Mouse (Mus musculus) CD4-positive, CD25-positive, alpha-beta regulatory T cell, adult 4 months (primary cell): ENCODE measurements around the gene Flrt1. TPM values are rescaled to one million over a fixed set of nuclear protein-coding genes. Genes with fewer than 3 reads are reported as not detected.

Experiments
- ATAC-seq: one replicate; pipeline ENCODE4 v1.8.0; 2017
- polyA plus RNA-seq, 2 experiments: library from polyadenylated mRNA; unstranded; fragments of 100-300 nt; shearing (Covaris generic); gene quantifications; one replicate each; pipeline ENCODE4 v1.2.1; 2017

Flrt1 gene
- polyA plus RNA-seq, 2 experiments from 2014 or later = 0.22 TPM; not detected in 1

DNA sequence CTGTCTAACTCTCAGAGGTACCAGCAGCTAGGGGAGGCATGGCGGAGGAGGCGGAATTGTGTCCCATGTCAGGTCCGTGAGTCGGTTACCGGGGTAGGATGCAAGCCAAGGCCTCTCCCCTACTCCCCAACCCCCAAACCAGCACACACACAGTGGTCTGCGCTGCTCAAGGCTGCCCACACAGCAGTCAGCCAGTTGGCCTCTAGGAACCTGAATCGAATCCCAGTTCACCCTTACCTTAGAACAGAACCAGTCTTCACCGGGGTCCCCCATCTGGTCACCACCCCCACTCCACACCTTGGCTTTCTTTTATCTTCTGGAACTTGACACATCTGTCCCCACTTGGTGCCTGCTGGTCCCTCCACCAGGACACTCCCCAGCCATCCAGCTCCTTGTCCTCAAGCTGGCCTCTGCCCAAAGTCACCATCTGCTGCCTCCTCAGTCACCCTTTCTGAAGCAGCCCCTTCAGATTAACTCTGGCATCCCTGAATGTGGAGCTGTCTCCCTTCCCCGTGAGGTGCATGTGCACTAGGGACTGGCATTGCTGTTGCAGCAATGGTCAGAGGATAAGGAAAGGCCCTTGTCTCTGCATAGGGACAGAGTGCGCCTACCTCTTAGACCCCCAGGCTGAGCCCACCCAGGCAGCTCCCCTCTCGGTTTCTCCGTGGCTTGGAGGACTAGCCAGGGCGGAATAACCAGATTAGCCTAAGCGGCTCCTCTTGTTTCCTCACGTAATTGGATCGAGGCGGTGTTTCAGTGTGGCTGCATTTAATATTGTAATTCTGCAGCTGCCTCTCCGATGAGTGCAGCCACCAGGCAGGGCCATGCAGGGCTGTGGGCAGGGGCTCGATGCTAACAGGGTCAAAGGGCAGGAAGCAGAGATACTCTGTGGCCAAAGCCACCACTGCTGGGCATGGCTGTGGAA is 23.3 kb upstream of the Flrt1 start:
- no peak for ATAC-seq

DNA sequence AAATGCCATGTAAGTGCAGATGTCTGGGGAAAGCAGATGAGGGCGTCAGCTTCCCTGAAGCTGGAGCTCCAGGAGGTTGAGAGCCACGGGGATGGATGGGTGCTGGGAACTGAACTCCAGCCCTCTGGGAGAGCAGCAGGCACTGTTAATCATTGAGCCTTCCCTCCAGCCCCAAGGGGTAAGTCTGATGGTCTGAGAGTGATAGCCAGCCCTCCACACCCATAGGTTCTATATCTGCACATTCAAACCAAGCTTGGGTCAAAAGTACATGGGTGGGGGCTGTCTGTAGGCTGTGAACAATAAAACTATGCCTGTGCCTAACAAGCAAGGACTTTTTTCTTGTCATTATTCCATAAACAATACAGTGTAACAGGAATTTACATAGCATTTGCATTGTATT is 21.4 kb upstream of the Flrt1 start:
- no peak for ATAC-seq

DNA sequence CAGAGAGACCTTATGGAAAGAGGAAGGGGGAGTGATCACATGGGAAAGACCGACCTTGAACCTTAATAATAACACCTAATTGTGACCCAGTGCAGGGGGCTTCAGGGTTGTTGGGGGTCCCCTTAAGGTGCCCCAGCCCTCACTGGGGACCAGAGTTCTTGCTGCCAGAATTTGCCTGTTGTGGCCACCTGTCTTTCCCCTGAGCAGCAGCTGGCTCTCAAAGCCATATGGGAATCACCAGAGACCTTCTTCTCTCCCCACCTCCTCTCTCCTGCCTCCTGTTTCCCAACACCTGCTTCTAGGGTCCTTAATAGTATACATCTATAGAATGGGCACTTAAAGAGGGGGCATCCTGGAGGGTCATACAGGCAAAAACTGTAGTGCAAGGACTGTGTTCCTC is 20.7 kb upstream of the Flrt1 start:
- ATAC-seq = no peak

DNA sequence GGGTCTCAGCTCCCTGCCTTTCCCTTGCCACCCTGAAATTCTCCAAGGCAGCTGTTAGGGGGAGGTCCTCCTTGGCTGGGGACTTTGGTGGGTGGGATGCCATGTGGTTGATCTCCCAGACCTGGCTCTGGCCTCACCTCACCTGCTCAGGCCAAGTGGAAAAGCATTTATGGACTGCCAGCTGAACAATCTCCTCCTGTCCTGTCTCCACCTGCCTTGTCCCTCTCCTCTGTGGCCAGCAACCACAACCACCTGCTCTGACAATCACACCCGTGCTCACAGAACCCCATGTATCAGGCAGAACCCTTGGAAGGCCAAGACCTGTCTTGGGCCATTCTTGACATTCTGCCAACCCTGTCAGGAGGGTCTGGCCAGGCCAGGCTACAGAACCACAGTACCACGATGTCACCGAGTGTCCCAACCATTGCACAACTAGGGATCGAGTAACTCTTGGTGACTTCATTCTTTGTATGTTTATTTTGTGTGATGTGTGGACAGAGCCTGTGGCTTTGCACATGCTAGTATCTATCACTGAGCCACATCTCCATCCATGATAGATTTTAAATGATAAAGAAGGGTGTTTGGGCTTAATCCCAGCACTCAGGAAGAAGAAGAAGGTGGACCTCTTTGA is 20.1 kb upstream of the Flrt1 start:
- ATAC-seq = no peak

DNA sequence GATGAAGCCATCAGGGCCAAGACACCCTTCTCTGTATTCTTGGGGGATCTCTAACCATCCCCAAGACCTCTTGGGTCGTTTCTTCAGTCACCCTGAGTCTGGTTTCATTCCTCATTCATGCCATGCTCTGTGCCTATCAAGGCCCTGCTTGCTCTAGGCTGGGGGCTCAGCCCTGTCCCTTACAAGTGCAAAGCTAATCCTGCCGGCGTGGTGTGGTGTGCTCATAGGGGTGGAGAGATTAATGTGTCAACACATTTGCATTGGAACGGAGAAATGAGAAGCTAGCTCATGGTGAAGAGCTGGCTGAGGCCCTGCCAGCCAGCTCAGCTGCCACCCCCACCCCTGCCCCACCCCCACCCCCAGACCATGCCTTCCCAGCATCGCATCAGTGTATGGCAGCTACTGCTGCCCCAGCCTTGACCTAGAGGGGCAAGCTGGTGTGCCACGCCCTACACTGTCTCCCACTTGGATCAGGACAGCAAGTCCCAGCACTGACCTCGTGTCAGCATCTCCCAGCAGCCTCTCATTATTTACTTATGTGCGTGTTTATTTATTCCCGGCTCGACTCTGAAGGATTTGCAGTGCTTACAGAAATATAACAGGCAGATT is 17.3 kb upstream of the Flrt1 start:
- no peak for ATAC-seq

DNA sequence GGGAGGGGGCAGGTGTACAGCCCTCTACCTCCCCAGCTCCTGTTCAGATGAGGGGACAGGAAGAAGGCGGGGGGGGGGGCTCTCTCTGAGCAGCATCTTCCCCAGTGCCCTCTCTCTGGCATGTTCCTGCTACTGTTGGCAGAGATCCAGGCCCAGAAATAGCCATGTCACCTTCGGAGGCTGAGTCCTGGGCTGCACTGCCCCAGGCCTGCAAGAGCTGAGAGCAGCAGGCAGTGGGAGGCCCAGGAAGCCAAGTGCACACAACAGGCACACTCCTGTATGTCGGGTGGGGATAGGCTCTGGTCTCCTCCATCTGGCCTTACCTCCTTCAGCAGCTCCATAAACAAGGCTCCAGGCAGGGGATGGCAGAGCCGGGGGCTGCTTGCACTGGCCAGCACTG is 16.7 kb upstream of the Flrt1 start:
- no peak for ATAC-seq

DNA sequence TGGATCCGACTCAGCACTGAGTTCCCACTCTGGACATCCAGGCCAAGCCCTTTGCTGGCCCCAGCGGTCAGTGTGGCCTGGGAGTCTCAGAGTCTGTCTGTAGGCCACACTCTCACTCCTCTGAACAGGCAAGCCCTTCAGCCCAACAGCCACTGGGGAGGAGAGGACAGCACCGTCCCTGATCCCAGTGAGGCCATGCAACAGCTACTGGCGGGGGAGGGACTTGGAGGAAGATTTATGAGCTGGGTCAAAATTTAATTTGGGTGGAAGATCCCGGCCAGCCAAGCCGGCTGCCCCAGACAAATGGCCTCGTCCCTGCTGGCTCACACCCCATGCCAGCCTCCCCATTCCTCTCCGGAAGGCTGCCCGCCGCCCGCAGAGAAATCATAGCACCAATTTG is 15.7 kb upstream of the Flrt1 start:
- ATAC-seq = no peak

DNA sequence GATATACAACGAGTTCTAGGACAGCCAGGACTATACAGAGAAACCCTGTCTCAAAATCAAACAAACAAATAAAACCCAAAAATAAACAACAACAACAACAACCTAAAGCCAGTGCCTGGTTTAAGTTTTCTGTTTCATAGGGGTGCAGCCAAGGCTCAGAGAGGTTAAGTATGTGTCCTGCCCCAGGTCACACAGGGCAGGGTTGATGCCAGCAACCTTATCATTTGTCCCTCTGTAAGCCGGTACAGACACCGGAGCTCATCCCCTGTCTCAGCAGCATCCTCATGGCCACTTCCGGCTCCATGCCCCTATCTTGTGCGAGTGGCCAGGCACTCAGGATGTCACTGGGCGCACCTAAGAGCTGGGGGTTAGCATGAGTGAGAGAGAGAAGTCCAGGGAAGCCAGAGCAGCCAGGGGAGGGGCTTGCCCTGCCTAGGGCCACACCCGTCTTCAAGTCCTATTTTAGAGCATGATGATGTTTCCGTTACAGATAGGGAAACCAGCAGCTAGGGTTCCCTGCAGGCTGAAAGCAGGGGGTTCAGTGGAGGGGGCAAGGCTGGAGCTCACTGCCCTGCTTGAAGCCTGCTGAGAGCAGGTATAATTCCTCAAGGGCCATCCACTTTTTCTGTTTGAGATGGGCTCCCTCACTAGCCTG is 12.3 kb upstream of the Flrt1 start:
- no peak for ATAC-seq

DNA sequence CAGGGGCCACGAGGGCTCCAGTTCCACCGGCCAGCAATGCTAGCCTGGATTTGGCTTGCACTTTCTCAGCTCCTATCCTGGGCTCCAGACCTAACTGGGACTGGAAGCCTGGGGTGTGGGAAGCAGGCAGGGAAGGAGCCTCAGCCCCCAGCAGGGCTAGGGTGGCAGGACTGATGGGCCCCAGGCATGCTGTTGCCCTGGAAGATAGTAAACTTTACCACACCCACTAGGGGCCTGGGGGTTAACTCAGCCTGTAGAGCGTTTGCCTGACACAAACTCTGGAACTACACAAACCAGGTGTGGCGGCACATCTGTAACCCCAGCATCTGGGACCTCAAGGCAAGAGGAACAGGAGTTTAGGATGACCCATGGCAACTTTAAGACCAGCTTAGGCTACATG is 11.6 kb upstream of the Flrt1 start:
- no peak for ATAC-seq

DNA sequence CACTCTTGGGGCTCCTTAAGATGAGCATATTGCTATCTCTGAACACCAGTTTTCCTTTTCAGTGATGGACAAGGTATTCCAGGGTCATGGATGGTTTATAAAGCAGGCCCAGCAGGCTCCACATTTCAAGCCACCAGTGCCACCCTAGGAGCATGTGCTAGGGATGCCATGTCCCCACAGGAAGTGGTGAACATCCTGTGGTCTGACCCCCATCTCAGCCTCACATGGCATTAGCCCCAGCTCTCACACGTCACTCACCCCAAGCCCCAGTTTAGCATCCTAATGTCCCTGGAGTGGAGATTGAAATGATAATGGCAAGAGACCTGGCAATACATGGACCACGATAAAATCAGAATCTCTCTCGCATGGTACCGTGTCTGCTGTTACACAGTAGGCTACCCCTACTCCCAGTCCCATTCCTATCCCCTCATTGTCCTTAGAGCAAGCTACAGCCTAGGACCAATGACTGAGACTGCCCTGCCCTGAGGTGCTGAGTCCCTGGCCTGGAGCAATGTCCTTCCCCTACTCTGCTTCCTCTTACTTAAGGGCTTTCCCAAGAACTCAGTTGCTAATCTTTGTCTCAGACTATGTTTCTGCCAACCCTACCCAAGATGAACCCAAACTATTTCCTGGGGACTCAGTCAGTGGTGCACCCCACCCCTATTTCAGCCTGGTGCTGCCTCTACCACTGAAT is 10.7 kb upstream of the Flrt1 start:
- no peak for ATAC-seq

DNA sequence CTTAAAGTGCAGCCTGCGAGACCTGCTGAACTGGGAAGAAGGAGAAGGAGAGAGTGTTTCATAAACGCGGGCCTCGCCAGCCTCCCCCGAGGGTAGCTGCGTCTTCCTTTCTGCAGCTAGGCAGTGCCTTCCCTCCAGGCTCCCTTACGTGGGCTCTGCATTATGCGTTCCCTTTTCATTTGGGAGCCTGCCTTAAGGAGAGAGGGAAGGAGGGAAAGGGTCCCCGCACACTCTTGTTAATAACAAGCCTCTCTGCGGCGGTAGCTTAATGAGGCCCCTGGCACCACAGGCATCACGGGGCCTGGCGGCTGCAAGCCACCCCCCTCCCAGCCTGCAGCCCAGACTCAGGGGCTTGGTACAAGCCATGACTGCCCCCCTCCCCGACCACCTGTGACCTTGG is 8.0 kb upstream of the Flrt1 start:
- no peak for ATAC-seq

DNA sequence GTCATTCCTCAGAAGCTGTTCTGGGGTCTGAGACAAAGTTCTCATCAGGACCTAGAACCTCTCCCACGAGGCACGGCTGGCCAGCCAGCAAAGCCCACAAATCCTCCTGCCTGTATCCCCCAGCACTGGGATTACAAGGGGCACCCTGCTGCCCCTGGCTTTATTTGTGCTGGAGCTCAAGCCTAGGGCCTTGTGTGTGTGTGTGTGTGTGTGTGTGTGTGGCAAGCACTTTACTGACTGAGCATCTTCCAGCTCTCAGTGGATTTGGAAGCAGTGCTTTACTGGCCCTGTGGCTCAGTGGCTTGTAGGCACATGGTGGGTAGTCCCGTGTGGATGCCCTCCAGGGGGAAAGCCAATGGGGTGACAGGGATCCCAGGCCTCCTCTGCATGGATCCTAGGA is 7.1 kb upstream of the Flrt1 start:
- ATAC-seq = no peak

DNA sequence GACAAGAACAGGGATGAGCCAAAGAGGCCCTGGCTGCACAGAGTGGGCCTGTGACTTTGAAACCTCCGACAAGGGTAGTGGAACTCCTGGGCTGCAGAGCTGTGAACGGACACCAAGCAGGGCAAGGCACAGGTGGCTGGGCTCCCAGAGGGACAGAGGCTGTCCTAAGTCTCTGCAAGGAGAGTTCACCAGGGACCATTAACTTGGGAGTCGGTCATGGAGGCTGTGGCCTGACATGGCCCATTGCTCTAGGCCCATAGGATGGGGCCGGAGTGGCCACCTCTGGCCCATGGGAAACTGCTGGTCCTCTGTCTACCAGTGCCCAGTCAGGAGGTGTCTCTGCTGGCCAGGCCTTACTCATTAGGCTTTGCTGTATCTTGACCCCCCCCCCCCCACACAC is 6.2 kb upstream of the Flrt1 start:
- no peak for ATAC-seq

DNA sequence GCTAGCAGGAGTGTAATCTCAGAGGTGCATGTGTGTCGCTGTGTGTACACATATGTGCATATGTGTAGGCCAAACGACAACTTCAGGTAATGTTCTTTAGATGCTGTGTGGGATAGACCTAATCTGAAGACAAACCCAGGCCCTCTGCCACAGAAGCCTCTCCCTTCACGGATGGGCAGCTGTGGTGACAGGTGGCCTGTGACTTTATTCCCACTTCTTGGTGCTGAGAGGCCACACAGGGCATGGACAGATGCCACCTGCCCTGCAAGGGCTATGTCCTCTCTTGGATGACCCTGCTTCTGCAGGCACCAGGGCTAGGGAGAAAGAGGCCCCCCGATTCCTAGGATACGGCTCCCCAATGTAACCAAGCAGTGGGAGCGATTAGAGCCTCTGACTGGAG is 5.8 kb upstream of the Flrt1 start:
- no peak for ATAC-seq

DNA sequence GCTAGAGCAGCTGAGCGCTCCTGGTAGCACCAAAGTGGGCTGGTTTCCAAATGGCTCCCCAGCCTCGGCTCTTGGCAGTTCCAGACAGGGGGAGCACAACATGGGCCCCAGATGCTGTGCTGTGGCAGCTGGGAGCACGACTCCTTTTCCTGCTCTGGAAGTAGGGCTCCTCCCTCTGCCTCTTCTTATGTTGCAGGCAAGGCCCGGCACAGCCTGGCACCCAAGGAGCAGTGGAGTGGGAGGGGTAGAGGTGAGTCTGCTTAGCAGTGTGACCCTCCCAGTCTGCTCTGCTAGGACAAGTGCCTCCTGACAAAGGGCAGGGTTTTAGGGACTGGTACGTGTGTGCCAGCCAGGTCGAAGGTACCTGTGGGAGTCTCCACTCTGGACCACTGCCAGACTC is 5.3 kb upstream of the Flrt1 start:
- no peak for ATAC-seq

DNA sequence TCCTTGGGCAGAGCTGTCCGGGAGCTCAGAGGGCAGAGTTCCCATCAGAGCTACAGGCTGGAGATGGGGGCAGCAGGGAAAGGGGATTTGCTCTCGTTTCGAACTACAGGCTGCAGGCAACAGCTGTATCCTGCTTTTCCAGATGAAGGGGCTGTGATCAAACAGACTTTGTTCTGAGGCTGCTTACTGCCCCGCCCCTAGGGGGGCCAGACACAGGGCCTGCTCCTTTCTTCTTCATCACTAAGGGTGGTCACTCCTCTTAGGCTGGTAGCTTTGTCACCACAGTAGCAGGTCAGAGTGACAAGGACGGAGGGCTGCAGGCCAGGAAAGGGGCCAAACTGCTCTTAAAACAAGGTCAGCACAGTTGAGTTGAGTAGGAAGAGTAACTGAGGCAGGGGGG is 4.6 kb upstream of the Flrt1 start:
- no peak for ATAC-seq

DNA sequence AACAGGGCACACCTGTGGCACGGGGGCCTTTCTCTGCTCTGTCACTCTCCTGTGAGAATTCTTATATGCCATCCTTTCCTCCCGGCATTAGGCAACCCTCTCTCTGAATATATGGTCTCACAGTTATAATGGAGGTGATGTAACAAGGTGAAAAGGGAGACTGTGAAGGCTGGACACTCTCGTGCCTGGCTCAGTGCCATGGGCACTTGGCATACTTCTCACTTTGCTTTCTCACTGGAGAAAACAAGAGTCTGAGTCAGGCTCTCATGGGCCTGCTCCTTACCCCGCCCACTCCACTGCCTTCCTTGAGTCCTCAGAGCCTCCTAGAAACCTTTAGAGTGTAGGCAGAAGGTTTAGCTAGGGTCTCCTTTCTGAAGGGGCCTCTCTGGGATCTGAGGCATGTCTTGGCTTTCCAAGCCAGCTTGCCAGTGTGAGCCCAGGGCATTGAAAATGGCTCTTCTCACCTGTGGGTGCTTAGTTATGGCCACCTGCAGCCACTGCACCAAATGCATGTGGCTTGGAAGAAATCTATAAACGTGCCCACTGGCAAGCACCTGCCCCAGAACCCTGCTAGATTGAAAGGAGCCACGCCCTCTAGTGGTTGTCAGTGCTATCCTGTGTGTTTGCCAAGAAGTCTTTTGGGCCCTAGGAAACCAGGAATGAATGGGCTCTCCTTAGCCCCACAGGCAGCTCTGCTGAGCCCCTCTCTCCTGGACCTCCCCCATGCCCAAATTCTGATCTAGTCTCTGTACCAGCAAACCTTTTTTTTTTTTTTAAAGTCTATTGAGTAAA is 2.8 kb upstream of the Flrt1 start:
- no peak for ATAC-seq

DNA sequence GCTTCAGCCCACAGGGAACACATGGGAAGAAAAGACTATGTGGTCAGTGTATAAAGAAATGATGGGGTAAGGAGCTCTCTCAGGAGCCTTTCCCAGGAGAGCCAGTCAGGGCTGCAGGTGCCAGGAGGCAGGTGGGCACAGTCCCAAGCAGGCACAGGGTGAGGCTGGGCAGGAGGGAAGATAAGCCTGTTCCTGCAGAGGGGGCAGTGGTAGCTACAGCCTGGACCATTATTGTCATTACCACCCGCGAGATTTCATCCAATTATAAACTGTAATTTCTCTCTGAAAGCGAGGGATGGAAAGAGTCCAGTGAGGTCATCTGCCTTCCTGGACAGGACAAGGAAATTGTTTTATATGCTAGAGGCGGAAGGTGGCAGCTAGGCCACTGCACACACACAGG is 1.6 kb upstream of the Flrt1 start:
- ATAC-seq = no peak

DNA sequence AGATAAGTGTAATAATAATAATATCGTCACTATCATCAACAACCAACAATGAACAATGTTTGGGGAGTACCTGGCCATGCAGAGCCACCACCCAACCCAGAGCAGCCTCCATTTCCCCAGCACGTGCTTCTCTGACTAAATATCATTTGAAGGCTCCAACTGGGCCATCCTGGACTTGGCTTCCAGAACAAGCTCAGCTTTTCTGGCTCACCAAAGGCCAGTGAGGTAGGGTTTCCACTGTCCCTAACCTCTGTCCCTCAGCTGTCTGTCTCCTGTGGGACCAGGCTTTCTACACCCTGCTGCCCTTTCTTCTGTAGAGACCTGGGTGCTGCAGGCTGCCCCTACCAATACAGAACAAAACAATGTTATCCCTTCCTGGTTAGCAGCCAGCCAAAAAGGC is 1.0 kb upstream of the Flrt1 start:
- ATAC-seq = no peak

DNA sequence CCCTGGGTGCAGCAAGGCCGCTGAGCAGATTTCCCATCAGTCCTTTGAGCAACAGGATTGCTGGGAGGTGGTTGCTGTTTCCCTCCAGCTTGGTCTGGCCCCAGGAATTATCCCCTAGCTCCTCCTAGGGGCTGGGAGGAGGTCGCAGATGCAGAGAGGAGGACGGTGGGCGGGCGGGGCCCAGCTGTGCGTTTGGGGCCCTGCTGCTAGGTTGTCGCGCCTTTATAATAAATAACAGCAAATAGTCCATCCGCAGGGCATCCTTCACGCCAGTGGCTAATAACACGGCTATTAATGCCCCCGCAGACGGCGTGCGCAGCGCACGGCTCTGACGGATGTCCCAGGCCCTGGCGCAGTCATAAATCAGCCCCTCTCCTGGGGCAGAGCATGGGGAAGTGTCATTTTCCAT is 1.5 kb downstream of the Flrt1 start:
- ATAC-seq = no peak

DNA sequence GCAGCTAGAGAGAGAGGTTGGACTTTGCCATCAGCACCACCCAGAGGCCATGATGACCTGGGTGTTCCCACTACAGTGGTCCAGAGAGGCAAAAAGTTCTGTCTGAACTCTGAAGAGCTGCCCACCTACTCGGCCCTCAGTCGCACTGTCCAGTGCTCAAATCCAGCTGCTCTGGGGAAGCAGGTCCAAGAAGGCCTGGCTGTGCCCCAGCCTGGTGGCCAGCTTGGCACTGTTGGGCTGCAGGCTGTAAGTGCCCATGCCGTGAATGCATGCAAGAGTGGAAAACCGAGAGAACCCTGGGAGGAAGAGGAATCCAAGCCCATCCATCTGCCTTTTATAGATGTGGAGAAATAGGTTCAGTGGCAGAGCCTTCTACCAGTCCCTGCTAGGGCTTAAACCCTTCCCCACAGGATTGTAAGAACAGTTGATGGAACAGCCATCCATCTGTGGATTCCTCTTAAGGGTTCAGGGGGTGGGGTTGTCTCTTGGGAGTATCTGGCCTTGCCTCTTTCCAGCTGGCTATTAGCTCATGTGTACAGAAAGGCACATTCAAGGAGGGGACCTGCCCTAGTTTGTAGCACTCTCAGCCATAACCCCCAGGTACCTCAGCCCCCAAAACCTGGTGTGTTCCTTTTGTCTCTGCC is 2.1 kb downstream of the Flrt1 start:
- ATAC-seq = no peak
